Mouse (Mus musculus): ENCODE measurements at regions not wholly inside any gene's neighbourhood (a gene's known extent, or its start where the extent isn't known, plus 50 kb on each side); places are given as distances from the start of the nearest gene placed in this dataset.

- H3K9me3 ChIP-seq (replicated peaks): no peaks in the 10 kb centered on the region
- H3K36me3 ChIP-seq: no peaks in the 10 kb centered on the region
- no peaks in the 10 kb centered on the region for H3K27me3 ChIP-seq
- WGBS: 47% methylated on average over 15 of the region's 15 CpGs
- no peak overlapping the region for H3K4me3 ChIP-seq
- H3K4me2 ChIP-seq: no peak overlapping the region
- no peaks in the 10 kb centered on the region for H3K4me1 ChIP-seq (replicated peaks)
- no peak overlapping the region for H3K9ac ChIP-seq
- ATAC-seq (replicated peaks; ENCODE audit: insufficient number of reproducible peaks, insufficient read depth, low FRiP score, low read depth): no peak
- H3K27ac ChIP-seq: no peak overlapping the region
Observed at GRCm38 (mm10) chr8:34505829-34506555, 394.5 kb upstream of the Gm10131 start.

DNA sequence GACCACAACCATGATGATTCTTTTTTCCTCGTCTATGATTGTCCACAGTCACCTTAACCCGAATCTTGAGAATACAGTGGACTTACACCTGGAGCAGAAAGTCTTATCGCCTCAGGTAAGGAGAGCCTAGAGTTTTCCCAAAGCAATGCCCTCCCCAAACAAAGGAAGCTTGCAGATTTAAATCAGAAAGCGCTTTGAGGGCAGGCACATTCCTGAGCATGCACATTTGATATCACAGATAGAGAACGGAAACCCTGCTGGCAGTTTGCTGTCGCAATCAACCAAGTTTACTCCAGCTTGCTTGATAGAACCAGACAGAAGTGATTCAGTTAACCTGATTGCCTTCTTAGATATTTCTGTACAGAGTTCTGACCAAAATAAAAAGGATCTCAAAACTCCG lies 393.6 kb upstream of the Gm10131 start:
- Histone ChIP-seq H3K4me1 (replicated peaks) (no peaks in the 10 kb centered on the region), H3K36me3 (no peaks in the 10 kb centered on the region), H3K9ac (no peak overlapping the region), H3K27ac (no peak overlapping the region), H3K27me3 (no peaks in the 10 kb centered on the region), H3K4me3 (no peak overlapping the region), H3K9me3 (replicated peaks) (no peaks in the 10 kb centered on the region), H3K4me2 (no peak overlapping the region)
- ATAC-seq (replicated peaks; ENCODE audit: insufficient number of reproducible peaks, insufficient read depth, low FRiP score, low read depth): no peak
- 72% methylated on average over 7 of the region's 7 CpGs for WGBS

DNA sequence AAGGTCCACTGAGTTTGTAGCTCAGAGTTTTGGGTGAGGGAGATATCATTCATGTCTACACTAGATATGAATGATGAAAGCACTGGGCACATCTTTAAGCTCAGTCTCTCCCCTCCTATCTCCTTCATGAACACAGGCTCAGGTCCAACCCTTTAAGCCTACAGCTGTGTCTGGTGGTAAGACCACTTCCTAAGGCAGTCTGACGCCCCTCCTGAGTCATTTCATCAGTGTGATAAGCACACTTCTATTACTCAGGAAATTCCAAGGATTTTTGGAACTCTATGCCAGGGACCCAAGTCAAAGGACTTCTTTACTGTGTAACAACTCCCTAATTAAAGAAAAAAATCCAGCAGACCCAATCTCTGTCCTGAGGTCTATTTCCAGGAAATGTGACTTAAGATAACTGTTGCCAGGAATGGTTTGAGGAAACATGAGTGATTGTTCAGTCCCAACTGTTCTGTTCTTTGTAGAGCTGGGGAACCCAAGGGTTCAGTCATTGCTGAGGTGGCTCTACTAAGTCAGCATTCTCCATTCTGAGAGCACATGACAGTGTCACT lies 391.1 kb upstream of the Gm10131 start:
- Histone ChIP-seq H3K4me1 (replicated peaks) (no peaks in the 10 kb centered on the region), H3K4me3 (no peak overlapping the region), H3K27ac (no peak overlapping the region), H3K36me3 (no peaks in the 10 kb centered on the region), H3K9me3 (replicated peaks) (no peaks in the 10 kb centered on the region), H3K27me3 (no peaks in the 10 kb centered on the region), H3K9ac (no peak overlapping the region), H3K4me2 (no peak overlapping the region)
- WGBS: 31% methylated on average over 1 of the region's 1 CpGs
- ATAC-seq (replicated peaks; ENCODE audit: insufficient number of reproducible peaks, insufficient read depth, low FRiP score, low read depth): no peak

- Histone ChIP-seq H3K4me2 (no peak overlapping the region), H3K36me3 (no peaks in the 10 kb centered on the region), H3K27ac (no peak overlapping the region), H3K4me1 (replicated peaks) (no peaks in the 10 kb centered on the region), H3K9me3 (replicated peaks) (no peaks in the 10 kb centered on the region), H3K9ac (no peak overlapping the region), H3K4me3 (no peak overlapping the region), H3K27me3 (no peaks in the 10 kb centered on the region)
- ATAC-seq (replicated peaks; ENCODE audit: insufficient number of reproducible peaks, insufficient read depth, low FRiP score, low read depth): no peak
- 57% methylated on average over 3 of the region's 3 CpGs for WGBS
Observed at GRCm38 (mm10) chr8:34499196-34499595, 387.7 kb upstream of the Gm10131 start.

DNA sequence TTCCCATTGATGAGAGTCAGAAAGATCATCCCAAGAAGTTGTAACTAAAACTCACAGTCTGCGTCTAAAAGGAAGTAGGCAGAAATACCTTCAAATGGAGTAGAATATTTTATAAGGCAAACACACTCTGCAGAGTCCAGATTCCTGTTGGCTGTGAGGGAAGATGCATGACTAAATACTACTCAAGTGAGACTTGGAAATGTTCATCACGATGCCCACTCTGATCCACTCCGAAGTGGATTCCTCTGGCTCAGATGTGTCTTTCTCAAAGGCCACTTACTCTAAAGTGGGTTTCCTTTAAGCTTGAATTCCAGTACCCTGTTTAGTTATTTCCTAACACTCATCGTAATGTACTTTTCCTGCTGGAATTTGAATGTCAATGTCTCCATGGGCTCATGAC lies 385.2 kb upstream of the Gm10131 start:
- Histone ChIP-seq H3K9ac (no peak overlapping the region), H3K27ac (no peak overlapping the region), H3K4me1 (replicated peaks) (no peaks in the 10 kb centered on the region), H3K4me3 (no peak overlapping the region), H3K27me3 (no peaks in the 10 kb centered on the region), H3K4me2 (no peak overlapping the region), H3K36me3 (no peaks in the 10 kb centered on the region), H3K9me3 (replicated peaks) (no peaks in the 10 kb centered on the region)
- ATAC-seq (replicated peaks; ENCODE audit: insufficient number of reproducible peaks, insufficient read depth, low FRiP score, low read depth): no peak
- WGBS: 90% methylated on average over 4 of the region's 4 CpGs

- Histone ChIP-seq H3K9ac (no peak overlapping the region), H3K4me1 (replicated peaks) (no peaks in the 10 kb centered on the region), H3K27ac (no peak overlapping the region), H3K4me2 (no peak overlapping the region), H3K9me3 (replicated peaks) (no peaks in the 10 kb centered on the region), H3K4me3 (no peak overlapping the region), H3K36me3 (no peaks in the 10 kb centered on the region), H3K27me3 (no peaks in the 10 kb centered on the region)
- no peak for ATAC-seq (replicated peaks; ENCODE audit: insufficient number of reproducible peaks, insufficient read depth, low FRiP score, low read depth)
- 72% methylated on average over 4 of the region's 4 CpGs for WGBS
Observed at GRCm38 (mm10) chr8:34495974-34496373, 384.4 kb upstream of the Gm10131 start.

GRCm38 (mm10) chr8:34488746-34489400 lies 377.3 kb upstream of the Gm10131 start:
- Histone ChIP-seq H3K4me1 (replicated peaks) (no peaks in the 10 kb centered on the region), H3K9ac (no peak overlapping the region), H3K27me3 (0 out of 2 replicates have a peak, but pooled peaks cover 4% of the 10 kb centered on the region), H3K27ac (no peak overlapping the region), H3K9me3 (replicated peaks) (no peaks in the 10 kb centered on the region), H3K4me3 (no peak overlapping the region), H3K36me3 (no peaks in the 10 kb centered on the region), H3K4me2 (no peak overlapping the region)
- ATAC-seq (replicated peaks; ENCODE audit: insufficient number of reproducible peaks, insufficient read depth, low FRiP score, low read depth): no peak
- 49% methylated on average over 7 of the region's 7 CpGs for WGBS

DNA sequence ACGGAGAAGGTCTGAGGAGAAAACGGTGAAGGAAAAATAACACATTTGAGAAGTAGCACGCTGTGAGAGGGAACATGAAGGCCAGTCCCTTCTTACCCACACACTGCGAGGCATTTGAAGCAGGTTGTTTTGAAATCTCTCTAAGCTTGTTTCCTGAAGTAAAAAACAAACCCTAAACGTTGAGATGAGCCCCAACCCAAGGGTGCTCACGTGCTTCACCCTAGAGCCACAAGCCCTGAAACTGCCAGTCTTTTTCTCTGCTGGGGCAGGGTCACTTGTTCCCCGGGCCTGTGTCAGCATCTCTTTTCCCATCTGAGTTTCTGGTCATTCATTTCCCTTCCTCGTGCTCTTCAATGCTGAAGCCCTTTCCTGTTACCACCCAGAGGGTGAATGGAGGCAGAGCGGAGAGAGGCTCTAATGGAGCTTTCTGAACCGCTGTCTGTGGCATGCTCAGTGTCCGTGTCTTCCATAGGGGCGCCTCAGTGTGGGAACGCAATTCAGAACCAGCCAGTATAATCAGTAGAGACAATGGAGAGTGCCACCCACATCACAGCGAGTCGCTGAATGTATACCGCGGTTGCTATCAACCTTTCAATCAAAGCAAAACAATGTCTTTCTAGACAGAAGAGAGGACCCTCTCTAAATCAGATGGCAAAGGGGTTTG lies 375.0 kb upstream of the Gm10131 start:
- Histone ChIP-seq H3K9ac (no peak overlapping the region), H3K36me3 (no peaks in the 10 kb centered on the region), H3K4me2 (no peak overlapping the region), H3K4me3 (no peak overlapping the region), H3K27ac (no peak overlapping the region), H3K27me3 (0 out of 2 replicates have a peak, but pooled peaks cover 4% of the 10 kb centered on the region), H3K9me3 (replicated peaks) (no peaks in the 10 kb centered on the region), H3K4me1 (replicated peaks) (no peaks in the 10 kb centered on the region)
- 68% methylated on average over 17 of the region's 17 CpGs for WGBS
- no peak for ATAC-seq (replicated peaks; ENCODE audit: insufficient number of reproducible peaks, insufficient read depth, low FRiP score, low read depth)

- H3K4me1 ChIP-seq (replicated peaks): no peaks in the 10 kb centered on the region
- H3K4me2 ChIP-seq: no peak overlapping the region
- WGBS: 90% methylated on average over 9 of the region's 9 CpGs
- H3K36me3 ChIP-seq: no peaks in the 10 kb centered on the region
- 0 out of 2 replicates have a peak, but pooled peaks cover 4% of the 10 kb centered on the region for H3K27me3 ChIP-seq
- no peak overlapping the region for H3K4me3 ChIP-seq
- H3K27ac ChIP-seq: no peak overlapping the region
- ATAC-seq (replicated peaks; ENCODE audit: insufficient number of reproducible peaks, insufficient read depth, low FRiP score, low read depth): no peak
- no peaks in the 10 kb centered on the region for H3K9me3 ChIP-seq (replicated peaks)
- H3K9ac ChIP-seq: no peak overlapping the region
Observed at GRCm38 (mm10) chr8:34485905-34486304, 374.4 kb upstream of the Gm10131 start.

DNA sequence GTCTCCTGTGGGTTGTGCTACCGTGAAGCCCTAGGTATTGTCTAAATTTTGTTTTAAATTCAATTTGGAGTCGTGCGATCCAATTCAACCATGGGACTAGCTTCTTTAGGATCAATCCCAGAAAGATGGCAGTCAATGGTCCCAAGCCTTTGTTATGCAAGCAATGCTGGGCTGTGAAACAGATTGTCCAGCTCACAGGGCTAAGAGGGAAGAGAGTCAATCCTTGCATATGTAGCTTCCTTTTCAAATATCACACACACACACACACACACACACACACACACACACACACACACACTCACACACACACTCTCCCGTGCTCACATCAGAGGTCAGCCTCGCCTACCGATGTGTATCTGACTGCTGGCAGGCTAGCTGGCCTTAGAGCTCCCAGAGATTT lies 373.8 kb upstream of the Gm10131 start:
- Histone ChIP-seq H3K4me2 (no peak overlapping the region), H3K36me3 (no peaks in the 10 kb centered on the region), H3K27ac (no peak overlapping the region), H3K9me3 (replicated peaks) (no peaks in the 10 kb centered on the region), H3K4me1 (replicated peaks) (no peaks in the 10 kb centered on the region), H3K4me3 (no peak overlapping the region), H3K27me3 (0 out of 2 replicates have a peak, but pooled peaks cover 4% of the 10 kb centered on the region), H3K9ac (no peak overlapping the region)
- 77% methylated on average over 6 of the region's 6 CpGs for WGBS
- ATAC-seq (replicated peaks; ENCODE audit: insufficient number of reproducible peaks, insufficient read depth, low FRiP score, low read depth): no peak

DNA sequence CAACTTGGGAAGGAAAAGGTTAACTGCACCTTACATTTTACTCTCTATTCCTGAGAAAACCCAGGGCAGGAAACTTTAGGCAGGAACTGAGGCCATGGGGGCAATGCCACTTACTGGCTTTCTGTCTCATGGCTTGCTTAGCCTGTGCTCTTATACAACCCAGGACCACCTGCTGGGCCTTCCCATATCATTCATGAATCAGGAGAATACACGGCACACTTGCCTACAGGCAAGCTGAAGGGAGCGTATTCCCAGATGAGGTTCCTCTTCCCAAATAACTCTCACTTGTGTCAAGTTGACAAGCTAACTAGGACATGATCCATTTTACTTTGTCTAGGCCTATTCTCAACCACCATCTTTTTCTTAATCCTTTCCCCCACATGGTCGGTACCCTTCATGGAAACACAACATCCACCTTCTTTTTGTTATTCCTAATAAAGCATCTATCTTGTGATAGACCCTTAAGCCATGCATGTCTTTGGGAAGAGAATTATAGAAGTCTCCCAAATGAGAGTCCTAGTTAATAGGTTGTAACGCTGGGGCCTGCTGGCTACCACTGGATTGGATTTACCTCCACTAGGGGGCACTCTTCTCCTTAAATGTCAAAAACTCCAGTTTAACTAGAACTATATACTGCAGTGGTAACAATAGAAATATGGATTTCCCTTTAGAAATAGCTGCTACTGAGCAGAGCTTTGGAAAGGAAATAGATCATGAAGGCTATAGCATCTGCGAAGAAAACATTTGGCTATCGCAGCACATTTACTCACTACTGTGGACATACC lies 373.2 kb upstream of the Gm10131 start:
- H3K4me3 ChIP-seq: no peak overlapping the region
- H3K4me1 ChIP-seq (replicated peaks): no peaks in the 10 kb centered on the region
- H3K27ac ChIP-seq: no peak overlapping the region
- no peaks in the 10 kb centered on the region for H3K36me3 ChIP-seq
- no peak overlapping the region for H3K4me2 ChIP-seq
- WGBS: 55% methylated on average over 6 of the region's 6 CpGs
- no peak overlapping the region for H3K9ac ChIP-seq
- H3K9me3 ChIP-seq (replicated peaks): no peaks in the 10 kb centered on the region
- 0 out of 2 replicates have a peak, but pooled peaks cover 4% of the 10 kb centered on the region for H3K27me3 ChIP-seq
- ATAC-seq (replicated peaks; ENCODE audit: insufficient number of reproducible peaks, insufficient read depth, low FRiP score, low read depth): no peak; the same call in 1 of the 2 replicates
